Mouse (Mus musculus) heart, postnatal 36 days (tissue): Measurements from ENCODE around the gene Cytip. TPM values are rescaled to one million over a fixed set of nuclear protein-coding genes. Genes with fewer than 3 reads are reported as not detected.
"Not testable (repeated sequence)": the region's sequence is repeated elsewhere in the genome, so short reads cannot be mapped to it uniquely, and the experiment has no call there.

Experiments
- DNase-seq, 2 experiments: peaks; one replicate each; pipeline ENCODE4 v3.0.0; 2021 to 2022
- intact Hi-C: fragments of 180-260 bp; cut with DNase I; formaldehyde crosslinking; loops from one replicate; pipeline ENCODE4 v1.15.1; 2025
- total RNA-seq, 2 experiments: library from RNA; stranded (reverse); gene quantifications; 2 replicates each; pipeline ENCODE4 v1.2.3; 2021

Cytip gene
- total RNA-seq, 2 experiments from 2014 or later = 1.2 to 1.4 TPM

- no peak for DNase-seq
These were observed 62.7 kb downstream of the Cytip start for GRCm38 (mm10) chr2:58132597-58132996.

GRCm38 (mm10) chr2:58129903-58130302 is 65.4 kb downstream of the Cytip start:
- DNase-seq = no peak
- intact Hi-C loops = no loop called here

More at GRCm38 (mm10) chr2:58132597-58132996, 62.7 kb downstream of the Cytip start:
- intact Hi-C loops = no loop called here

GRCm38 (mm10) chr2:58111105-58111504 is 84.2 kb downstream of the Cytip start:
- intact Hi-C loops = no loop called here
- no peak for DNase-seq

GRCm38 (mm10) chr2:58107887-58108286 is 87.4 kb downstream of the Cytip start:
- intact Hi-C loops, DNase-seq: not testable (repeated sequence)

- DNase-seq = no peak
- intact Hi-C loops = no loop called here
These were observed 88.3 kb downstream of the Cytip start for GRCm38 (mm10) chr2:58107046-58107445.

- DNase-seq = no peak
- intact Hi-C loops = no loop called here
These were observed 100.5 kb downstream of the Cytip start for GRCm38 (mm10) chr2:58094818-58095217.

- no peak for DNase-seq
- intact Hi-C loops = no loop called here
These were observed 108.9 kb downstream of the Cytip start for GRCm38 (mm10) chr2:58086420-58086819.

- DNase-seq = no peak
- intact Hi-C loops = no loop called here
These were observed 115.5 kb downstream of the Cytip start for GRCm38 (mm10) chr2:58079849-58080248.

Other genes starting within 250 kb of the Cytip start
- under 1 TPM in 1 of 2 experiments, not detected in 1; 0.08 TPM for gene Galnt5, start 197.6 kb downstream of the Cytip start, total RNA-seq
- gene Ermn, start 142.7 kb downstream of the Cytip start, total RNA-seq = not detected
- gene Acvr1c, start 162.4 kb upstream of the Cytip start, total RNA-seq = under 1 TPM; 0.22 to 0.80 TPM